Comparison of ENCODE assay signal across 8 mouse cellular contexts in genomic region chr11:94225985-94226384, GRCm38 (mm10). TPM values are rescaled to one million over a fixed set of nuclear protein-coding genes. Genes with fewer than 3 reads are reported as not detected.
DNase-seq lines count a peak whose midpoint lies in the region; ATAC-seq and TF ChIP-seq lines count a peak whose summit lies in the region.

No protein-coding gene starts in this region.

- TF ChIP-seq CTCF in lung, adult 2 months (IDR thresholded peaks at IDR 0.05; ENCODE audit: insufficient read depth, low read length): peak; percentile 23

- 19% methylated on average over 7 of the region's 7 CpGs for WGBS in intestine, embryonic 16.5 days
- 10% methylated on average over 7 of the region's 7 CpGs for WGBS in lung, adult 2 months

- peak; percentile 94 for ATAC-seq in intestine, embryonic 16.5 days

- H3K4me2 ChIP-seq in intestine, embryonic 16.5 days (ENCODE audit: low read depth, low read length): peak overlapping the region; percentile 38

- no peak overlapping the region; the same call in 1 of the 2 replicates for H3K27ac ChIP-seq in intestine, embryonic 16.5 days (ENCODE audit: low read length)

- H3K36me3 ChIP-seq in intestine, embryonic 16.5 days (ENCODE audit: control insufficient read depth, insufficient read depth, low read length): no peaks in the 10 kb centered on the region

- H3K4me1 ChIP-seq in intestine, embryonic 16.5 days (ENCODE audit: control insufficient read depth, insufficient read depth, low read length): peaks cover 9% of the 10 kb centered on the region; the same call in 1 of the 2 replicates
- H3K4me1 ChIP-seq in lung, adult 2 months (ENCODE audit: control insufficient read depth, insufficient read depth, low read length): peaks cover 3% of the 10 kb centered on the region; the same call in 1 of the 2 replicates

- H3K4me3 ChIP-seq in intestine, embryonic 16.5 days (ENCODE audit: low read length): no peak overlapping the region
- no peak overlapping the region for H3K4me3 ChIP-seq in lung, adult 2 months (replicated peaks; ENCODE audit: extremely low read depth, low read depth, low read length)

- peak; percentile 49 for DNase-seq in cerebellum, adult 11-12 months
- DNase-seq in cerebellum, adult 8-10 months: no peak
- DNase-seq in spleen, postnatal 36 days (ENCODE audit: low spot score in 2 of 2): peak; percentile 11 to 31
- no peak for DNase-seq in spleen, postnatal 14 days (ENCODE audit: low spot score in 2 of 2)
- DNase-seq in fibroblast of lung, adult 2 months (ENCODE audit: low read depth): peak; percentile 71
- peak; percentile 63 for DNase-seq in lung, adult 2 months
- peak; percentile 48 for DNase-seq in thymus, postnatal 0 days (ENCODE audit: low spot score)

- no peaks in the 10 kb centered on the region for H3K9me3 ChIP-seq in intestine, embryonic 16.5 days (ENCODE audit: control insufficient read depth, low read length)

- no peaks in the 10 kb centered on the region for H3K27me3 ChIP-seq in intestine, embryonic 16.5 days (replicated peaks; ENCODE audit: control insufficient read depth, insufficient read depth, low read length)

- H3K9ac ChIP-seq in intestine, embryonic 16.5 days (ENCODE audit: low read depth, low read length): 0 out of 2 replicates have a peak overlapping the region, but pooled peaks have one; percentile 11

- peak; percentile 40; the same call in 1 of the 2 replicates for TF ChIP-seq POLR2A in lung, adult 2 months (IDR thresholded peaks at IDR 0.05; ENCODE audit: borderline replicate concordance, extremely low read depth, low read depth, low read length)

RNA-seq across cellular contexts. Expression of gene Tob1, which starts 14.7 kb away (rescaled TPM):
- 39.8 and 50.1 TPM in 2 replicates for polyA plus RNA-seq in intestine, embryonic 16.5 days (2015; fragmentation: Nextera tagmentation; extraction: Ambion mirVana)
- polyA plus RNA-seq in lung, adult 2 months (2012; rRNA removed): 27.9 and 37.2 TPM in 2 replicates
- 21.6 and 23.9 TPM in 2 replicates for polyA plus RNA-seq in thymus, postnatal 0 days (2015; fragmentation: Nextera tagmentation; extraction: Ambion mirVana)

RNA-seq across cellular contexts. Expression of gene Wfikkn2, which starts 19.8 kb away (rescaled TPM):
- polyA plus RNA-seq in intestine, embryonic 16.5 days (2015; fragmentation: Nextera tagmentation; extraction: Ambion mirVana): 1.8 and 2.2 TPM in 2 replicates
- polyA plus RNA-seq in lung, adult 2 months (2012; rRNA removed): 1.4 and 1.7 TPM in 2 replicates
- polyA plus RNA-seq in thymus, postnatal 0 days (2015; fragmentation: Nextera tagmentation; extraction: Ambion mirVana): 17.5 and 19.5 TPM in 2 replicates

RNA-seq across cellular contexts. Expression of gene Gm21885, which starts 55.7 kb away (rescaled TPM):
- 92.1 and 137 TPM in 2 replicates for polyA plus RNA-seq in intestine, embryonic 16.5 days (2015; fragmentation: Nextera tagmentation; extraction: Ambion mirVana)
- not detected in 2 replicates for polyA plus RNA-seq in lung, adult 2 months (2012; rRNA removed)
- not detected in 2 replicates for polyA plus RNA-seq in thymus, postnatal 0 days (2015; fragmentation: Nextera tagmentation; extraction: Ambion mirVana)

Comparison
In these comparisons a context has a peak if more than half of its experiments do, and no peak if none do; other contexts are left out.
1. DNase-seq: peak in cerebellum, adult 11-12 months (single experiment), spleen, postnatal 36 days (2 of 2), fibroblast of lung, adult 2 months (single experiment), lung, adult 2 months (single experiment) and thymus, postnatal 0 days (single experiment); none in cerebellum, adult 8-10 months (single experiment) and spleen, postnatal 14 days (0 of 2).
2. RNA of gene Gm21885, which starts 55.7 kb away (polyA plus RNA-seq): 92.1 to 137 TPM in intestine, embryonic 16.5 days; not detected in thymus, postnatal 0 days and not detected in lung, adult 2 months; every median in the first group is over 10 times any median in the second.